Mouse (Mus musculus): ENCODE measurements around the gene Mbd5. TPM values are rescaled to one million over a fixed set of nuclear protein-coding genes. Genes with fewer than 3 reads are reported as not detected.

The Mbd5 gene
- polyA plus RNA-seq, 1 experiment: 17.6 TPM

DNA sequence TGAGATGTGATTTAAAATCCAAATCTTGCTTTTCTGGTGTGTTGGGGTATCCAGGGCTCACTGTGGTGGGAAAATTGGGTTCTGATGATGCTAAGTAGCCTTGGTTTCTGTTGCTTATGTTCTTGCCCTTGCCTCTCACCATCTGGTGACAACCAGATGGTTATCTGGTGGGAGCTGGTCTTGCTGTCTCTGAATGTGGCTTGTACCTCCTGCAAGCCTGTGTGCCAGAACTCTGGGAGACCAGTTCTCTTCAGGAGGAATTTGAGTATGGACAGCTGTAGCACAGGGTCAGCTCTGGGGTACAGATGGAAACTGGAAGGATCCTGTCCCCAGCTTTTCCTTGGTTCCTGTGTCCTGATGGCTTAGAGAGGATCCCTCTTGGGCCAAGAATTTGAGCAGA is 280.4 kb downstream of the Mbd5 start:
- no peak overlapping the region for H3K4me3 ChIP-seq (ENCODE audit: insufficient read depth, low read depth, low read length)
- no peaks in the 10 kb centered on the region for H3K4me1 ChIP-seq (ENCODE audit: control insufficient read depth, insufficient read depth, insufficient read length, low read length)
- H3K27ac ChIP-seq (replicated peaks; ENCODE audit: low read depth, low read length): no peak overlapping the region

DNA sequence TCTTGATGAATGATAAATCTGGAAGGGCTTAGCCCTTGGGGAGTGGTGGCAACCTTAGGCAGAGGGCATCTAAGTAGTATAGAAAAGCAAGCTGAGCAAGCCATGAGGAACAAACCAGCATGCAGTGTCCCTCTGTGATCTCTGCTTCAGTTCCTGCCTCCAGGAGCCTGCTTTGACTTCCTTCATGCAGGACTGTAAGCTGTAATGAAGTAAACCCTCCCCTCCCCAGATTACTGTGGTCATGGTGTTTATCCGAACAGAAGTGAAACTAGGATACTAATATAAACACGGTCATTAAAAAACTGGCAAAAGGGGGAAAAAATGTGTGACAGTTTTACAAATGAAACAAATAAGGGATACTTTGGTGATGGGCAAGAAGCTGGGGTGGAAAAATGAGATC is 284.8 kb downstream of the Mbd5 start:
- Histone ChIP-seq H3K4me3 (ENCODE audit: insufficient read depth, low read depth, low read length) (no peak overlapping the region), H3K4me1 (ENCODE audit: control insufficient read depth, insufficient read depth, insufficient read length, low read length) (no peaks in the 10 kb centered on the region), H3K27ac (replicated peaks; ENCODE audit: low read depth, low read length) (no peak overlapping the region)

GRCm38 (mm10) chr2:49241715-49242114 is 292.4 kb downstream of the Mbd5 start:
- Histone ChIP-seq H3K4me3 (ENCODE audit: insufficient read depth, low read depth, low read length) (no peak overlapping the region), H3K27ac (replicated peaks; ENCODE audit: low read depth, low read length) (no peak overlapping the region), H3K4me1 (ENCODE audit: control insufficient read depth, insufficient read depth, insufficient read length, low read length) (no peaks in the 10 kb centered on the region)

GRCm38 (mm10) chr2:49264092-49264491 is 314.8 kb downstream of the Mbd5 start:
- no peak overlapping the region for H3K27ac ChIP-seq (replicated peaks; ENCODE audit: low read depth, low read length)
- H3K4me1 ChIP-seq (ENCODE audit: control insufficient read depth, insufficient read depth, insufficient read length, low read length): no peaks in the 10 kb centered on the region
- H3K4me3 ChIP-seq (ENCODE audit: insufficient read depth, low read depth, low read length): no peak overlapping the region

- H3K4me1 ChIP-seq (ENCODE audit: control insufficient read depth, insufficient read depth, insufficient read length, low read length): no peaks in the 10 kb centered on the region
- H3K4me3 ChIP-seq (ENCODE audit: insufficient read depth, low read depth, low read length): no peak overlapping the region
- H3K27ac ChIP-seq (replicated peaks; ENCODE audit: low read depth, low read length): no peak overlapping the region
These were observed 323.1 kb downstream of the Mbd5 start for GRCm38 (mm10) chr2:49272295-49272967.

- Histone ChIP-seq H3K27ac (replicated peaks; ENCODE audit: low read depth, low read length) (no peak overlapping the region), H3K4me1 (ENCODE audit: control insufficient read depth, insufficient read depth, insufficient read length, low read length) (no peaks in the 10 kb centered on the region), H3K4me3 (ENCODE audit: insufficient read depth, low read depth, low read length) (no peak overlapping the region)
These were observed 326.9 kb downstream of the Mbd5 start for GRCm38 (mm10) chr2:49276017-49276722.

DNA sequence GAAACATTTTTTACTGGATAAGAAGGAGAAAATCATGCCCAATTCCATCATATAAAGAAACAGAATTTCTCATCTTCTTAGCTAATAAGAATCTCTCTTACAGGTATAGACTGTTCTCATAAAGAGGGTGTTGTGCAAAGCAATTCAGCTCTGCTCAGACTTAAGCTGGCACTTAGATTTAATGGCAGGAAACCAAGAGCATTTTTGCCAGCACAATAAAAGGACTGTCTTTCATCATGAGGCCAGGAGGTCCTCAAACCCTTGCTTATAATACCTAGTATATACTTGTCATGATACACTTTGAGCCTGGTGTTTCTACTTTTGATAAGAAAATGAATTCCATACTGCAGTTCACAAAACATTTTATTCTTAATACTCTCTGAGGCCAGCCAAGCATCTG is 331.2 kb downstream of the Mbd5 start:
- Histone ChIP-seq H3K27ac (replicated peaks; ENCODE audit: low read depth, low read length) (no peak overlapping the region), H3K4me1 (ENCODE audit: control insufficient read depth, insufficient read depth, insufficient read length, low read length) (no peaks in the 10 kb centered on the region), H3K4me3 (ENCODE audit: insufficient read depth, low read depth, low read length) (no peak overlapping the region)

DNA sequence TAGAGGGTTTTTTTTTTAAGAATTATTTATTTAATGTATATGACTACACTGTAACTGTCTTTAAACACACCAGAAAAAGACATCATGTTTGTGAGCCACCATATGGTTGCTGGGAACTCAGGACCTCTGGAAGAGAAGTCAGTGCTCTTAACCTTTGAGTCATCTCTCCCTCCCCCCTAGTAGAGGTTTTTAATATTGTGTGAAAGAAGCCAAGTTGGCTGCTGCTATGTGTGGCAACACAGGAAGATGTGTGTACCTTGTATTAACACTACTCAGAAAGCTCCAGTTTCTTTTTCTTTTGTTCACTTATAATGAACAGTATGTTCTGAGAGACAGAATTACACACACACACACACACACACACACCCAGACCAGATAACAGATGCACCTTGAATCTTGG is 334.3 kb downstream of the Mbd5 start:
- H3K27ac ChIP-seq (replicated peaks; ENCODE audit: low read depth, low read length): no peak overlapping the region
- H3K4me3 ChIP-seq (ENCODE audit: insufficient read depth, low read depth, low read length): no peak overlapping the region
- H3K4me1 ChIP-seq (ENCODE audit: control insufficient read depth, insufficient read depth, insufficient read length, low read length): no peaks in the 10 kb centered on the region

GRCm38 (mm10) chr2:49286965-49287364 is 337.7 kb downstream of the Mbd5 start:
- no peak overlapping the region for H3K4me3 ChIP-seq (ENCODE audit: insufficient read depth, low read depth, low read length)
- H3K4me1 ChIP-seq (ENCODE audit: control insufficient read depth, insufficient read depth, insufficient read length, low read length): no peaks in the 10 kb centered on the region
- H3K27ac ChIP-seq (replicated peaks; ENCODE audit: low read depth, low read length): no peak overlapping the region

DNA sequence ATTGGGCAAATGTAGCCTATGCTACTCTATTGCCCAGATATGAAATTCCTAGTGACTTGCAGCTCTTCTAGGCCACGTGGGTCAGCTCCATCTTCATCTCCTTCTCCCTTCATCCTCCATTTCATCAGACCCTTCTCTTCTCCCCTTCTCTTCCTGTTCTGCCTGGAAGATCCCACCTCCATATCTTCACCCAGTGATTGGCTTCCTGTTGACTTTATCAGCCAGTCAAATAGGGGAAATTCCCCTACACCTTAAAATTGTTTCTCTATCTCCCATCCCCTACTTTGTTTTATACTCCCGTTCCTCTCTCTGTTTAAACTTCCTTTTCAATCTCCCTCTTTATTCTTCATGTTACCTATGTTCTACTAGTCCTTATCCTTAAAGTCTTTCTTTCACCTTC is 342.4 kb downstream of the Mbd5 start:
- H3K27ac ChIP-seq (replicated peaks; ENCODE audit: low read depth, low read length): no peak overlapping the region
- H3K4me3 ChIP-seq (ENCODE audit: insufficient read depth, low read depth, low read length): no peak overlapping the region
- H3K4me1 ChIP-seq (ENCODE audit: control insufficient read depth, insufficient read depth, insufficient read length, low read length): no peaks in the 10 kb centered on the region

- H3K4me1 ChIP-seq (ENCODE audit: control insufficient read depth, insufficient read depth, insufficient read length, low read length): no peaks in the 10 kb centered on the region
- no peak overlapping the region for H3K27ac ChIP-seq (replicated peaks; ENCODE audit: low read depth, low read length)
- H3K4me3 ChIP-seq (ENCODE audit: insufficient read depth, low read depth, low read length): peak overlapping the region; percentile 81
These were observed 363.5 kb downstream of the Mbd5 start for GRCm38 (mm10) chr2:49312629-49313447.

- Histone ChIP-seq H3K4me1 (ENCODE audit: control insufficient read depth, insufficient read depth, insufficient read length, low read length) (no peaks in the 10 kb centered on the region), H3K27ac (replicated peaks; ENCODE audit: low read depth, low read length) (no peak overlapping the region)
These were observed 384.3 kb downstream of the Mbd5 start for GRCm38 (mm10) chr2:49333594-49333993.

GRCm38 (mm10) chr2:49335267-49335666 is 386.0 kb downstream of the Mbd5 start:
- Histone ChIP-seq H3K27ac (replicated peaks; ENCODE audit: low read depth, low read length) (no peak overlapping the region), H3K4me1 (ENCODE audit: control insufficient read depth, insufficient read depth, insufficient read length, low read length) (no peaks in the 10 kb centered on the region), H3K4me3 (ENCODE audit: insufficient read depth, low read depth, low read length) (no peak overlapping the region)

More at GRCm38 (mm10) chr2:49333594-49333993, 384.3 kb downstream of the Mbd5 start:
- H3K4me3 ChIP-seq (ENCODE audit: insufficient read depth, low read depth, low read length): no peak overlapping the region

DNA sequence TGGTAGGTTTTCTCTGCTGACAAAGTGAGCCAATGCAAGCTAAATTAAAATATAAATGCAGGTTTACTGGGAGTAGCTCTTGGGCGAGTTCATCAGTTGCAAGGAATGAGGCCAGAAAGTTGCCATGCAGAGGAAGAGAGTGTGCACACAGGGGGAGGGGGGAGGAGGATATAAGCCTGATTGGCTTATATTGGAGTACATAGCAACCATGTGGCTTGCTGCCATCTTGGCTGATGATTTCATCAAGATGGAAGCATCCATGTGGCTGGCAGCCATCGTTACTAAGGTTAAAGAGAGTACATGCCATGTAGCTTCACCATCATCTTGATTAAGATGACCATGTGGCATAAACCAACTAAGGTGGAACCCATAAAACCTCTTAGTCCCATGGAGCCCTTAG is 395.0 kb downstream of the Mbd5 start:
- Histone ChIP-seq H3K4me3 (ENCODE audit: insufficient read depth, low read depth, low read length) (no peak overlapping the region), H3K27ac (replicated peaks; ENCODE audit: low read depth, low read length) (no peak overlapping the region), H3K4me1 (ENCODE audit: control insufficient read depth, insufficient read depth, insufficient read length, low read length) (no peaks in the 10 kb centered on the region)

- no peak overlapping the region for H3K27ac ChIP-seq (replicated peaks; ENCODE audit: low read depth, low read length)
- H3K4me1 ChIP-seq (ENCODE audit: control insufficient read depth, insufficient read depth, insufficient read length, low read length): no peaks in the 10 kb centered on the region
- H3K4me3 ChIP-seq (ENCODE audit: insufficient read depth, low read depth, low read length): no peak overlapping the region
These were observed 396.5 kb downstream of the Mbd5 start for GRCm38 (mm10) chr2:49345786-49346185.

Data from brown adipose tissue, adult 24 weeks (tissue).